Mouse (Mus musculus): ENCODE results near the gene Foxs1. TPM values are rescaled to one million over a fixed set of nuclear protein-coding genes. Genes with fewer than 3 reads are reported as not detected.
A peak's percentile ranks its signal among the peaks of the same experiment; 100 is the strongest.

The Foxs1 gene
- total RNA-seq, 2 experiments from 2014 or later = 1.4 to 1.7 TPM

- H3K27ac ChIP-seq = no peak overlapping the region
- intact Hi-C loops (cut with DNase I) = no loop called here
- no peak for TF ChIP-seq CTCF (IDR thresholded peaks at IDR 0.05)
- peak overlapping the region; percentile 66 for H3K4me3 ChIP-seq
- DNase-seq = no peak
Observed at GRCm38 (mm10) chr2:152943568-152943967, 10.6 kb upstream of the Foxs1 start.

DNA sequence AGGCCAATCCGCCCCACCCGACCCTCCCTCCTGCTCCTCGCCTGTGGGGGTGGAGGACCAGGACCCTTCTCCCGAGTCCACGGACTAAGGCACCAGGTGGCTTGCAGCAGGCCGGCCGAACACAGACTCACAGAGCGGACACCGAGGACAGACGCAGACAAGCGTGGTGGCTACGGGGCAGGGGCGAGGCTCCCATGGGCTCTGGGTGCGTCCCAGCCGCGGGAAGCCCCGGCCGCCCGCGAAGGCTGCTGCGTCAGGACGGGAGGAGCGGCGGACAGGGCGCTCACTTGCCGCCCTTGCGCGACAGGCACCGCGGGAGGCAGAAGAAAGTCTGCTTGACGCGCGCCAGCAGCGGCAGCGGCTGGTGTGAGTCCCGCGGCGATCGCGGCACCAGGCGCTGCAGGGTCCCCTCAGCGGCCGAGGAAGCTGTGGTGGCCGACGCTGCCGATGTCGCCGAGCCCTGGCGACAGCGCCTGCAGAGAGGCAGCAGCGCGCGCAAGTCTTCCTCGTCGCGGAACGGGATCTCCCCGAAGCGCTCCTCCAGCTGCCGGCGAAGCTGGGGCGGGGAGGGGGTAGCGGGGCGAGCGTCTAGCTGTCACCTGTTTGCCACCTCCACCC lies 10.0 kb upstream of the Foxs1 start:
- no peak for TF ChIP-seq CTCF (IDR thresholded peaks at IDR 0.05)
- DNase-seq = no peak
- H3K27ac ChIP-seq = no peak overlapping the region
- intact Hi-C loops (cut with DNase I) = no loop called here
- peak overlapping the region; percentile 66 for H3K4me3 ChIP-seq

DNA sequence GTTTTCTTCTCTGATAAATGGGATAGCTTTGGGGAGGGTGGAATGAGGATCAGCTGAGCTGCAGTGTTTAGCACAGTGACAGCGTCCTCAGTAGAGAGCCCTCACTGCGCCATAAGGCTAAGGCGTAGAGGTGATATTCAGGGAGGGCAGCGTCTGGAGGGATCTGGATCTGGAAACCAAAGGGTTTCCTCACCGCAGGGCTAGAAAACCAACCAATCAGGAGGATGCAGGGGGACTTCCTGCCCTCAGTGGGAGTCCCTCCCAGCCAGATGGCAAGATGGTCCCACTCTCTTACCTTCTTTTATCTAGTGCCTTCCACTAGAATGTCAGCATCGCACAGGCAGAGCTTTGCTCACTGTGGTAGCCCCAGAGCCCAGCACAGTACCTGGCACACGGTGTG lies 8.8 kb upstream of the Foxs1 start:
- no peak overlapping the region for H3K27ac ChIP-seq
- no peak for DNase-seq
- H3K4me3 ChIP-seq = no peak overlapping the region
- TF ChIP-seq CTCF (IDR thresholded peaks at IDR 0.05) = no peak
- intact Hi-C loops (cut with DNase I) = no loop called here

GRCm38 (mm10) chr2:152941106-152941505 lies 8.1 kb upstream of the Foxs1 start:
- Histone ChIP-seq H3K4me3 (no peak overlapping the region), H3K27ac (no peak overlapping the region)
- DNase-seq = no peak
- no peak for TF ChIP-seq CTCF (IDR thresholded peaks at IDR 0.05)
- intact Hi-C loops (cut with DNase I) = no loop called here

- Histone ChIP-seq H3K4me3 (no peak overlapping the region), H3K27ac (no peak overlapping the region)
- intact Hi-C loops (cut with DNase I) = no loop called here
- peak; percentile 63 for DNase-seq
- peak; percentile 80 for TF ChIP-seq CTCF (IDR thresholded peaks at IDR 0.05)
Observed at GRCm38 (mm10) chr2:152939846-152940245, 6.8 kb upstream of the Foxs1 start.

DNA sequence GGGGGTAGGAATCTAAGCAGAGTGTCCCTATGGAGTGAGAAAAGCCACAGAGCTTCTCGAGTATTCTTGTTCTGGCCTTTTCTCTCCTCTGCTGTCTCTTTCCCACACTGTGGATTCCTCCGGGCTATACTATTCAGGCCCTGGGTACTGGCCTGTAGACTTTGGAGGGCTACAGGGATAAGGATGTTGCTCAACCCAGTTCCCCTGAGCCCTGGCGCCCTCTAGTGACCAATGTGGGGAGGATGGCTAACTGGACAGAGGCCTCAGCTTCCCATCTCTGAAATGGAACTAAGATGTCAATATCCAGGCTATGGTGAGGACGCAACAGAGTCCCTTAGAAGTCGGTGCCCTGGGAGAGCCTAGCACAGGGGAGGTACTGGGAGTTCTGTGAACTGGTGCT lies 606 bp upstream of the Foxs1 start:
- H3K27ac ChIP-seq = peak overlapping the region; percentile 69
- DNase-seq = peak; percentile 84
- H3K4me3 ChIP-seq = no peak overlapping the region
- TF ChIP-seq CTCF (IDR thresholded peaks at IDR 0.05) = peak; percentile 90
- intact Hi-C loops (cut with DNase I) = loop anchor here (1.0 to 5.0 kb wide), 2 partner anchors 19 to 241 kb away; no protein-coding TSS in a partner anchor

DNA sequence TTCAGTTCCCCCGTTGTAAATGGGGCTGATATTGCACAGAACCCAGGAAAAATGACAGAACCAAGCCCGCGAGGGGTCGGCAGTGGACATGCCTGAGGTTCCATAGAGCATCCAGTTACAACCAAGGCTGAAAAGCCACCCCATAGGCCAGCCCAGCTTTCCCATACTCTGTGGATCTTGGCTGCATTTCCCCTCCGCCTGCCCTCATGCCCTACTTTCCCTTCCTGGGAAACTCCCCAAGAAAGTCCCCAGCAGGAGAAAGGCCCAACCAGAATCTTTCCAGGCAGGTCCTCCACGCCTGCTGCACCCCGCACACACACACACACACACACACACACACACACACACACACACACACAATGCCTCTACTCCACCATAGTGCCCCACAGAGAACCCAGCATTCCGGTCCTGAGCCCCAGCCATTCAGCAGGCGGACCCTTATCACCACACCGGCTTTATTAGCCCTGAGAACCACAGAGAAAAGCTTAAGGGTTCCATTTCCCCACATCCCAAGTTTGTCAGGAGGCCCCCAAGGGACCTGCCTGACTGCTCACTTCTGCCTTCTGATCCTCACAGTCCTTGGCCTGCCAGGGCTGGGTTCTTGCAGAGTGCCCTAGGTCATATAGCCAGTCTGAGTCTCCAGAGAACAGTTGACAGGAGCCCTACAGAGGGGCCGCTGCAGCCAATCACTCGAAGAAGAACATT lies 1.4 kb downstream of the Foxs1 start:
- H3K4me3 ChIP-seq = peak overlapping the region; percentile 67
- peak; percentile 29 for DNase-seq
- intact Hi-C loops (cut with DNase I) = loop anchor here (5.0 kb wide), 1 partner anchor 239 kb away; no protein-coding TSS in a partner anchor
- TF ChIP-seq CTCF (IDR thresholded peaks at IDR 0.05) = no peak
- peak overlapping the region; percentile 79 for H3K27ac ChIP-seq

GRCm38 (mm10) chr2:152930276-152930675 lies 2.7 kb downstream of the Foxs1 start:
- peak; percentile 71 for DNase-seq
- TF ChIP-seq CTCF (IDR thresholded peaks at IDR 0.05) = no peak
- Histone ChIP-seq H3K27ac (peak overlapping the region; percentile 79), H3K4me3 (peak overlapping the region; percentile 67)
- intact Hi-C loops (cut with DNase I) = loop anchor here (5.0 kb wide), 1 partner anchor 238 kb away; no protein-coding TSS in a partner anchor

DNA sequence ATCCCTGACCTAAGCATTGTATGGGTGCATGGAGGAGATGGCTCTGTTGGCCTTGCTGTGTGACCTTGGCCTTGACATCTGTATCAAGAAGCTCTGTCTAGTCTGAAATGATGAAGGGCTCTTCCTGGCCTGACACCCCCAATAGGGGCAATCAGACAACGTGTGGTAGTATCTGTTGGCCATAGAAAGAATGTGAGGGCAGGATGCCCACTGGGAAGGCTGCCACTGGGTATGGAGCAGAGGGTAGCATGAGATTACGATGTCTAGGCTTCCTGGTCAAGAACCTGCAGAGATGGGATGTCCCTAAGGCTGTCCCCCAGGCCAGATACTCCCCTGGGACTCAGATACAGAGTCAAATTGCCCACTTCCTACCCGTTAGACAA lies 4.0 kb downstream of the Foxs1 start:
- Histone ChIP-seq H3K4me3 (peak overlapping the region; percentile 29), H3K27ac (peak overlapping the region; percentile 86)
- no peak for DNase-seq
- no peak for TF ChIP-seq CTCF (IDR thresholded peaks at IDR 0.05)
- intact Hi-C loops (cut with DNase I) = no loop called here

GRCm38 (mm10) chr2:152928219-152928987 lies 4.6 kb downstream of the Foxs1 start:
- H3K4me3 ChIP-seq = peak overlapping the region; percentile 29
- intact Hi-C loops (cut with DNase I) = no loop called here
- H3K27ac ChIP-seq = peak overlapping the region; percentile 86
- DNase-seq = peak; percentile 44
- TF ChIP-seq CTCF (IDR thresholded peaks at IDR 0.05) = no peak

DNA sequence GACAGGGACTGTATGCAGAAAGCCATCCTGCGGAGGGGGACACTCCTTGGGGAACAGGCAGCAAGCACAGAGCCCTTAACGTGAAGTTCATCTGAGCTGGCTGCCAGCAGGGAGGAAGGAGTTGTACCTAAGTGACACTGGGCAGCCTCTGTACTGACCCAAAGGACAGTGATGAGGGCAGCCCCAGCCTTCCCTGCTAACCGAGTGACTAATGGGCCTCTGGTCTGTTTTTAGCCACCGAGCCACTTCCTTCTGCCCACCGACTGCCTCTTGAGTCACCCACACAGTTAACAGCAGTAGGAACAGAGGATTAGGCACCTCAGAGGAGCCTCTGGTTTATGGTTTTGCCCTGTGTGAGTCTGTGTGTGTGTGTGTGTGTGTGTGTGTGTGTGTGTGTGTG lies 5.6 kb downstream of the Foxs1 start:
- intact Hi-C loops (cut with DNase I) = no loop called here
- no peak for DNase-seq
- Histone ChIP-seq H3K4me3 (no peak overlapping the region), H3K27ac (peak overlapping the region; percentile 86)
- TF ChIP-seq CTCF (IDR thresholded peaks at IDR 0.05) = no peak

- no peak for TF ChIP-seq CTCF (IDR thresholded peaks at IDR 0.05)
- no peak for DNase-seq
- intact Hi-C loops (cut with DNase I) = no loop called here
- no peak overlapping the region for H3K4me3 ChIP-seq
- peak overlapping the region; percentile 86 for H3K27ac ChIP-seq
Observed at GRCm38 (mm10) chr2:152926896-152927295, 6.1 kb downstream of the Foxs1 start.

All from gastrocnemius, adult 2 months (tissue).